Mouse (Mus musculus) heart, adult 2 months (tissue): ENCODE data around the gene Tspan4. TPM values are rescaled to one million over a fixed set of nuclear protein-coding genes. Genes with fewer than 3 reads are reported as not detected.

Experiments used
- DNase-seq, 2 experiments: peaks; one replicate each; pipeline ENCODE4 v3.0.0; 2021
- H3K27ac ChIP-seq: fragments of 200-600 bp; 2 replicates; pipeline ENCODE4 v1.8.1; 2022
- H3K27me3 ChIP-seq: fragments of 200-500 bp; 2 replicates; pipeline ENCODE4 v1.6.1; 2012; ENCODE audit warnings: mild to moderate bottlenecking, low read length, inconsistent platforms, mixed read lengths; ENCODE audit not compliant: control insufficient read depth, insufficient read depth
- H3K36me3 ChIP-seq: fragments of 200-500 bp; 2 replicates; pipeline ENCODE4 v1.6.1; 2012; ENCODE audit warnings: low read length, inconsistent platforms; ENCODE audit not compliant: control insufficient read depth, insufficient read depth
- H3K4me1 ChIP-seq: fragments of 200-500 bp; 2 replicates; pipeline ENCODE4 v1.6.1; 2011; ENCODE audit warnings: low read length; ENCODE audit not compliant: control insufficient read depth, insufficient read depth
- H3K4me3 ChIP-seq: fragments of 200-600 bp; 2 replicates; pipeline ENCODE4 v1.8.1; 2022
- H3K79me2 ChIP-seq: fragments of 200-500 bp; replicated peaks from 2 replicates; pipeline ENCODE4 v1.6.1; 2012; ENCODE audit warnings: mild to moderate bottlenecking, inconsistent platforms, low read length, moderate library complexity, mixed read lengths; ENCODE audit not compliant: control insufficient read depth, insufficient read depth
- H3K9ac ChIP-seq: fragments of 200-500 bp; 2 replicates; pipeline ENCODE4 v1.6.1; 2012; ENCODE audit warnings: low read depth, mild to moderate bottlenecking, control low read depth, inconsistent platforms, low read length, mixed read lengths
- CTCF ChIP-seq: fragments of 200-600 bp; IDR thresholded peaks from 2 replicates; pipeline ENCODE4 v1.8.1; 2022; ENCODE audit warnings: antibody characterized with exemption, mild to moderate bottlenecking, moderate library complexity
- EP300 ChIP-seq: fragments of 200-500 bp; IDR thresholded peaks from 2 replicates; pipeline ENCODE4 v1.6.1; 2011; ENCODE audit warnings: low read depth, low read length, control low read depth; ENCODE audit not compliant: insufficient read depth
- POLR2A ChIP-seq: fragments of 200-500 bp; IDR thresholded peaks from 2 replicates; pipeline ENCODE4 v1.6.1; 2011; ENCODE audit warnings: mild to moderate bottlenecking, low read depth, low read length, control low read depth; ENCODE audit not compliant: insufficient read depth
- WGBS: fragments of 180-500 bp; shearing (Covaris S2); methylation state at CpG from one replicate; pipeline ENCODE4 v1.1.7; 2018; 5-methylcytosine and 5-hydroxymethylcytosine counted together
- intact Hi-C: fragments of 180-260 bp; cut with DNase I; formaldehyde crosslinking; loops from one replicate; pipeline ENCODE4 v1.15.1; 2025
- polyA plus RNA-seq: library from polyadenylated mRNA; depleted of rRNA; stranded (reverse); fragments of >200 nt; gene quantifications from 2 replicates; pipeline ENCODE4 v1.2.3, GENCODE M21; 2012
- total RNA-seq, 2 experiments: library from RNA; stranded (reverse); gene quantifications; 2 replicates each; pipeline ENCODE4 v1.2.3; 2021

Gene Tspan4
- total and polyA plus RNA-seq, 3 experiments = 17.1 to 77.5 (median 40.0) TPM

DNA sequence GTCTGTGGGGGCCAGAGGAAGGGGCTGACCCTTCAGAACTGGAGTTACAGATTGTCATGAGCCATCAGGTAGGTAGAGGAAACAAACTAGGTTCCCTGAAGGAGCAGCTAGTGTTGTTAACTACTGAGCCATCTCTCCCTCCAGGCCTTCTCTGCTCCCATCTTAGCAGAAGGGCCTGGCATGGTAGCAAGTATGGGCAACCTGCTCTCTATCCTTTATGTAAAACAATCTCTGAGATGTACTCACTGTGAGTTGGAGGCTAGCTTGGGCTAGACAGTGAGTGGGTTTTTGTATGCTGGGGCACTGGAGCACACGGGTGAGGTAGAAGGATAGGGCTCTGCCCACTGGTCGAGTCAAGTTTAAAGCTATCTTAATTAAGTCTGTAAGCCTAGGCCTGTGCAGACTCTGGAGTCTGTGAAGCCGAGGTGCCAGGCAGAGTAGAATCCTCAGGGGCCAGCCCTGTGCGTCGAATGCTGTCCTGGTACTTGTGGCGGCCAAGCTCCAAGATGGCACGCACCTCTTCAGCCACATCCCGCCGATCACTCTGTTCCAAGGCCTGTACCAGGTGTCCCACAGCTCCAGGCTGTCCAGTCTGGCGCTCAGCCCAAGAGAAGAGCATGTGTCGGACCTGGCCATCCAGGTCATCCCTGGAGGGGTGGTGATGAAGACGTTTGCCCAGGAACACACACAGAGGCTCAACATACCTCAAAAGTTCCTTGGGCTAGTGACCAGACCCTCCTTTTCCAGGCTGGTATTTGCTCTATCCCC, 36.7 kb upstream of the Tspan4 start:
- no peak overlapping the region for H3K4me3 ChIP-seq
- 88% methylated on average over 12 of the region's 12 CpGs for WGBS
- no peaks in the 10 kb centered on the region for H3K79me2 ChIP-seq
- no peaks in the 10 kb centered on the region for H3K27me3 ChIP-seq
- no peak overlapping the region for H3K9ac ChIP-seq
- no peak for TF ChIP-seq EP300
- no peak for TF ChIP-seq POLR2A
- no peak for TF ChIP-seq CTCF
- H3K36me3 ChIP-seq = no peaks in the 10 kb centered on the region
- peaks cover 12% of the 10 kb centered on the region for H3K4me1 ChIP-seq
- H3K27ac ChIP-seq = no peak overlapping the region
- DNase-seq = peak in 1 of 2 experiments; percentile 15
- intact Hi-C loops = no loop called here

DNA sequence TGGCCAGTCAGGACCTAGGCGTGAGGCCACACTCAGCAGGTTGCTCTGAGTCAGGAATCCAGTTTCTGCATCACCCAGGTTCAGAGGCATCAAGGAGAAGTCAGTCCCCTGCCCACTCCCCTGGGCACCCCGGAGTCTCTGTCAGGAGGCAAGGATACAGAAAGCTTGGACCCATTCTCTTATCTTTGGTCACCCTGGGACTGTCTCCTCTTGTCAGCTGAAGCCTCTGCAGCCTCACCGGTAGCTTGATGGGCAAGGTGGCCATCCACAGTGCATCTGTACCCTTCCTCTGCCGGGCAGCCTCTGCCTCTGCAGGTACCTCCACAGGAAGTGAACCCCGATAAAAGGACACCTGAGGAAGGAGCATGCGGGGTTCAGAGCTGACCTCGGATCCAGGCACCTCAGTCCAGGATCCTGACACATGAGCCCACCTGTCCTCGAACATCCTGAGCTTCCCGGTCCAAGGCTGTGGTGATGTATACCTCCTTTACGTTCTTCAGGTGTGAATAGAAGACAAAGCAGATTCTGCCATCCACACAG, 35.8 kb upstream of the Tspan4 start:
- intact Hi-C loops = no loop called here
- H3K4me1 ChIP-seq = peaks cover 11% of the 10 kb centered on the region
- TF ChIP-seq EP300 (no peak), CTCF (no peak), POLR2A (no peak)
- H3K4me3 ChIP-seq = no peak overlapping the region
- no peaks in the 10 kb centered on the region for H3K79me2 ChIP-seq
- WGBS = 95% methylated on average over 10 of the region's 10 CpGs
- H3K27me3 ChIP-seq = no peaks in the 10 kb centered on the region
- DNase-seq = no peak
- H3K27ac ChIP-seq = no peak overlapping the region
- H3K9ac ChIP-seq = no peak overlapping the region
- no peaks in the 10 kb centered on the region for H3K36me3 ChIP-seq

DNA sequence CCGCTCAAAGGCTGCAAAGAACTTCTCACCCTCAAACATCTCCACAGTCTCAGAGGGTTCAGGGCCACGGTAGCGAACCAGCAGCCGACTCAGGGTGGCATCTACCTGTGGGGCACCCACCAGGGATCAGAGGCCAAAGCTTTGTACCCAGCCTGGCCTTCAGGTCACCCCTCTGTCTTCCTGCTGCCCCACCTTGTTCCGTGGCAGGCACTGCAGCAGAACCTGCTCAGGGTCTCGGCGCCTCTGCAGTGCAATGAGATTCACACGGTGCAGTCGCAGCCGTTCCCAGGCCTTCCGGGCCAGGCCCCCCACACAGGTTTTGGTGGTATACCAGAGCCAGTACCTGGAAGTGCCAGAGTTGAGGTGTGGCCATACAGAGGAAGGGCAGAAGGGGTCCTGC, 35.2 kb upstream of the Tspan4 start:
- no peaks in the 10 kb centered on the region for H3K27me3 ChIP-seq
- TF ChIP-seq EP300 (no peak), CTCF (no peak), POLR2A (no peak)
- H3K9ac ChIP-seq = no peak overlapping the region
- H3K4me1 ChIP-seq = peaks cover 9% of the 10 kb centered on the region
- no peak overlapping the region for H3K4me3 ChIP-seq
- 95% methylated on average over 11 of the region's 11 CpGs for WGBS
- no peaks in the 10 kb centered on the region for H3K36me3 ChIP-seq
- DNase-seq = peak in 1 of 2 experiments; percentile 19
- intact Hi-C loops = no loop called here
- H3K79me2 ChIP-seq = no peaks in the 10 kb centered on the region
- no peak overlapping the region for H3K27ac ChIP-seq

DNA sequence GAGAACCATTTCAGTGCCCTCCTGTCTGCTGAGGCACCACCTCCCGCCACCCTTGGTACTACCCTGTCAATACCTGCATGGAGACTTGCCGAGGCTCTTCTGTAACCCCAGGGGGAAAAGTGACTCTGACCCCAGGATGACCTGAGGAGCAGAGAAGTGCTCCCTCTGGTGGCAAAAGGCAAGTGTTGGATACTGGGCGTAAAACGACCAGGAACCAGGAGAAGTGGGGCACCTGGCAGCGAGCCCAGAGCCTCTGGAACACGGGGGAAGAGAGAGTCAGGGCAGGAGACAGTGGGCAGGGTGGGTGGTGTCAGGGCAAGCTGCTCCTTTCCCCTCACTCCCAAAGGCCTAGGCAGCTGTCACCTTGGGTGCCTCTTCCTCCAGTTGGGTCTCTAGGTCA, 34.4 kb upstream of the Tspan4 start:
- H3K36me3 ChIP-seq = no peaks in the 10 kb centered on the region
- H3K4me1 ChIP-seq = peaks cover 6% of the 10 kb centered on the region
- no peaks in the 10 kb centered on the region for H3K27me3 ChIP-seq
- TF ChIP-seq CTCF (peak; percentile 85), EP300 (no peak)
- 19% methylated on average over 6 of the region's 6 CpGs for WGBS
- no peaks in the 10 kb centered on the region for H3K79me2 ChIP-seq
- peak; percentile 55 to 57 for DNase-seq
- no peak overlapping the region for H3K9ac ChIP-seq
- H3K27ac ChIP-seq = no peak overlapping the region
- H3K4me3 ChIP-seq = no peak overlapping the region
- intact Hi-C loops = no loop called here

DNA sequence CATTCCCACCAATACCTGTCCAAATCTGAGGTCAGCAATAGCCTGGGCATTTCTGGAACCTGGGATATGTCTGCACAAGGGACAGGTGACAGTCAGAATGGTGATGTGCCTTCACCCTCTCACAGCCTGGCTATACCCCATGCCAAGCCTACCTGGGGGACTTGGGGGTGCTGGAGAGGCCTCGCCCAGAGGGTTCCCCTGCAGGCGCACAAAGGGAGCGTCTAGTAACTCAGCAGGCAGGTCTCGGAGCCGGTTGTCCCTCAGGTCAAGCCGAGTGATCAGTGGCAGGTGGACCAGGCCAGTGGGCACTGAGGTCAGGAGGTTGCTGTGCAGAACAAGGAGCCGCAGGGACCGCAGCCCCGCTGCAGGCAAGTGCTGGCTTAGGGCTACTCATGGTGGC, 33.6 kb upstream of the Tspan4 start:
- WGBS = 96% methylated on average over 9 of the region's 9 CpGs

DNA sequence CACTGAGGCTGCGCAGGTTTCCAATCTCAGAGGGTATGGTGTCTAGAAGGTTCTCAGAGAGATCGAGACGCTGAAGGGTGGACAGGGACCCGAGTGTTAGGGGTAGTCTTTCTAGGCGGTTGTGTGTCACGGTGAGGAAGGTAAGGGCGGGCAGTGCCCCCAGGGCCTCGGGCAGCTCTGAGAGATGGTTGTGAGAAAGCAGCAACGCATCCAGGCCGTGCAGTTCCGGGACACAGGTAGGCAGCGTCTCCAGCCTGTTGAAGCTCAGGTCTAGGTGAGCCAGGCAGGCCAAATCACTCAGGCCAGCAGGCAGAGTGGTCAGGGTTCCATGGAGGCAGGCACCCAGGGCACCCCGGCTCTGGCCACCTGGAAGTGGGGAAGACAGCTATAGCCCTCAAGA, 32.8 kb upstream of the Tspan4 start:
- peak in 1 of 2 experiments; percentile 14 for DNase-seq
- intact Hi-C loops = no loop called here
- Histone ChIP-seq H3K9ac (no peak overlapping the region), H3K4me1 (peaks cover 3% of the 10 kb centered on the region), H3K79me2 (no peaks in the 10 kb centered on the region), H3K27ac (no peak overlapping the region), H3K4me3 (no peak overlapping the region), H3K36me3 (no peaks in the 10 kb centered on the region), H3K27me3 (no peaks in the 10 kb centered on the region)
- 95% methylated on average over 13 of the region's 13 CpGs for WGBS
- TF ChIP-seq EP300 (no peak), CTCF (no peak), POLR2A (no peak)

More for the DNA sequence above, 33.6 kb upstream of the Tspan4 start:
- Histone ChIP-seq H3K4me1 (peaks cover 1% of the 10 kb centered on the region), H3K27ac (no peak overlapping the region), H3K27me3 (no peaks in the 10 kb centered on the region), H3K36me3 (no peaks in the 10 kb centered on the region), H3K79me2 (no peaks in the 10 kb centered on the region), H3K4me3 (no peak overlapping the region), H3K9ac (no peak overlapping the region)
- DNase-seq = peak in 1 of 2 experiments; percentile 19
- intact Hi-C loops = no loop called here
- TF ChIP-seq EP300 (no peak), POLR2A (no peak), CTCF (no peak)
